Mouse (Mus musculus) E14TG2a.4 (cell line): Measurements from ENCODE around the gene Rerg.

Source experiments
- H3K27me3 ChIP-seq: 2 replicates; pipeline ENCODE4 v1.6.1; 2014; ENCODE audit warnings: low read length, control low read depth; ENCODE audit not compliant: insufficient read depth
- H3K36me3 ChIP-seq: 2 replicates; pipeline ENCODE4 v1.6.1; 2014; ENCODE audit warnings: low read length, control low read depth; ENCODE audit not compliant: insufficient read depth
- H3K4me1 ChIP-seq: replicated peaks from 2 replicates; pipeline ENCODE4 v1.6.1; 2014; ENCODE audit warnings: low read depth, low read length, control low read depth
- H3K4me3 ChIP-seq: replicated peaks from 2 replicates; pipeline ENCODE4 v1.5.1; 2014; ENCODE audit warnings: mild to moderate bottlenecking, low read length
- H3K9me3 ChIP-seq: 2 replicates; pipeline ENCODE4 v1.6.1; 2014; ENCODE audit warnings: low read length, control low read depth
- CTCF ChIP-seq: conservative IDR thresholded peaks from 2 replicates; pipeline ENCODE4 v1.5.1; 2014; ENCODE audit warnings: low read length
- NANOG ChIP-seq: IDR thresholded peaks from 2 replicates; pipeline ENCODE4 v1.6.1; 2014; ENCODE audit warnings: borderline replicate concordance, low read length, mixed read lengths
- POU5F1 ChIP-seq: IDR thresholded peaks from 2 replicates; pipeline ENCODE4 v1.6.1; 2014; ENCODE audit warnings: low read length, borderline replicate concordance

Rerg gene

DNA sequence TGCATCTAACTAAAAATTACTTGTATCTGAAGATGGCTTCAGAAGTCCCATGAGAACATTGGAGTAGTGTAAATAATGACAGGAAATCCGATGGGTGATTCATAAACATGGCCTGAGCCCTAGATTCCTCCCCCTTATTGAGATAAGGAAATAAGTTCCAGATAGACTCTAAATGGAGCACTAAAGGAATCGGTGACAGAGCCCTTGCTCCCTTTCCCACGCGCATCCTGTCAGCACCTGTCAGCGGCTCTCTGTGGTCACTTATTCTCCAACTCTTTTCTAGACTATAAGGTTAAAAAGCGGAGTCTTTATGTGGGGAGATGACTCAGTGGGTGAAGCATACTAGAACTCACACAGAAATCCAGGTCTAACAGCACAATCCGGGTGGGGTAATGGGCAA is 104.8 kb downstream of the Rerg start:
- Histone ChIP-seq H3K36me3 (no peaks in the 10 kb centered on the region), H3K27me3 (no peaks in the 10 kb centered on the region), H3K4me1 (no peaks in the 10 kb centered on the region), H3K4me3 (no peak overlapping the region), H3K9me3 (no peaks in the 10 kb centered on the region)
- TF ChIP-seq POU5F1 (no peak), NANOG (no peak), CTCF (no peak)

DNA sequence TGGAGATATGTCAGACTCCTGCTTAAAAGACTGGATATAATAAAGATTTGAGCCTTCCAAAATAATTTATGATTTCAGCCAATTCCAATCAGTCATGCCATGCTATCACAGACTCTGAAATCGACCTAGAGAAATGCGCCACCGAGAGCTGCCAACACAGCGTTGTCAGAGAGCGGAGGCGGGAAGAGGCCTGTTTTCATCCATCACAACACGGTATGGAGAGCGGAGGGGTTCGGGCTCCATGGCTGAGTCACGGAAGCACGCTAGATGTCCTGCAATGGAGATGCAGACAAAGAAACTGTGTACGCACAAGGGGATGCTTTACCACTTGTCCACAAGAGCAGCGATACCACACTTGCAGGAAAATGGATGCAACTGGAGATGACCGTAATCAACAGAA is 105.5 kb downstream of the Rerg start:
- H3K4me3 ChIP-seq, result no peak overlapping the region
- TF ChIP-seq CTCF (no peak), POU5F1 (no peak), NANOG (no peak)
- H3K36me3 ChIP-seq, result no peaks in the 10 kb centered on the region
- H3K9me3 ChIP-seq, result no peaks in the 10 kb centered on the region
- H3K27me3 ChIP-seq, result no peaks in the 10 kb centered on the region
- no peaks in the 10 kb centered on the region for H3K4me1 ChIP-seq

DNA sequence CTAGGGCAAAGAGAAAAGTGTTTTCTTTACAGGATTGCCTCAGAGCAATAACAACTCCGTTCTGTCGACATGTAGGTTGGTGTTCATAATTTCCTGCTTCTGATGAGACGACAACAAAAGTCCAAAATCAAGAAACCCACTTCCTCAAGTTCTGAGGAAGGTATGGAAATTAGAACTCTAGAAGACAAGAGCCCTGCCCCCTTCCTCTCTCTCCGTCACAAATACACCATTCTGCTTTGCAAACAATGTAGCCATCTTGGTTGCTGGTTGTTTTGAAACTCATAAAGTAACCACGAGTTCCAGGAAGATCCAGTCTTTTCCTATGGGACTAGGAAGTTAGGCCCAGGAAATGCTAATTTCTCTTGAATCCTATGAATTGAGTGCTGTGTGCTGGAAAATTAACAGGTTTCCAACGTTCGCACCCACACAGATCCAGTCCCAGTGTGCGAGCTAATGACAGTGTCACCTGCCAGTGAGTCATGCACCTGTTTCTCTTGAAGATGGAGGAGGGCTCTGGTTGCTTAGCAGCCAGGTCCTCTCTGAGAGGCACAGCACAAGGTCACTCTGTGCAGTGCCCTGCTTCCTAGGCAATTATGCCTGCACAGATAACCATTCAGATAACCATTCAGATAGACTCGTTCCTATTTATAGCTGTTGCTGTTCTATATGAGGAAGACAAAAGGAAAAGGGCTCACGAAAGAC is 106.9 kb downstream of the Rerg start:
- H3K4me1 ChIP-seq, result no peaks in the 10 kb centered on the region
- no peak for TF ChIP-seq POU5F1
- no peak for TF ChIP-seq CTCF
- TF ChIP-seq NANOG, result no peak
- H3K9me3 ChIP-seq, result no peaks in the 10 kb centered on the region
- H3K27me3 ChIP-seq, result no peaks in the 10 kb centered on the region
- no peaks in the 10 kb centered on the region for H3K36me3 ChIP-seq
- no peak overlapping the region for H3K4me3 ChIP-seq

DNA sequence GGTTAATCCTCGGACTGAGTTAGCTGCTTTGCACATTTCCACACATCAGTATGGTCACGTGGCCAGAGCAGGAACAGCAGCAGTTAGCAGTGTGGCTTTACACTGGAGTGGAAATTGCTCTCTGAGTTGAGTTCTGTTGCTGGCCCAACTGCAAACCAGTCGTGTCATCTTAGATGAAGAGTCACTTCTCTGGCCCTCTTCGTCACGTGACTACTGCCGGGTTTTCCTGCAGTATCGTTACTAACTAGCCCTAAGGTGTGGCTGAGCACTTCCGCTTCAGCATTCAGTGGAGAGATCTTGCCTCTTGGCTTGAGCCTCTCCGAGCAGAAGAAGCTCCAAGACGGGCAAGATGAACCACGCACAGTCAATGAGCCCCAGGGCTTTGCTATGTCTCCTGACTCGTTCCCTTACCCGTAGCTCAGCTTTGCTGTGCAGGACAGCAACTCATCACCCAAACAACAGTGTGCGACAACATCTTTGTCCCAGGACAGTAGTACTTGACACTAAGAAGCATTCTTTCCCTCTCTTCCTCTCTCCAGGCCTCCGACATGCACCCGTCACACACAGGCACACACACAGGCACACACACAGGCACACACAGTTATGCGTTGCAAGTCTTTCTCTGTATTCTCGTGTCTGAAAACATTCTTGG is 108.3 kb downstream of the Rerg start:
- Histone ChIP-seq H3K27me3 (no peaks in the 10 kb centered on the region), H3K4me1 (no peaks in the 10 kb centered on the region), H3K9me3 (no peaks in the 10 kb centered on the region), H3K4me3 (no peak overlapping the region), H3K36me3 (no peaks in the 10 kb centered on the region)
- TF ChIP-seq CTCF (no peak), POU5F1 (no peak), NANOG (no peak)

DNA sequence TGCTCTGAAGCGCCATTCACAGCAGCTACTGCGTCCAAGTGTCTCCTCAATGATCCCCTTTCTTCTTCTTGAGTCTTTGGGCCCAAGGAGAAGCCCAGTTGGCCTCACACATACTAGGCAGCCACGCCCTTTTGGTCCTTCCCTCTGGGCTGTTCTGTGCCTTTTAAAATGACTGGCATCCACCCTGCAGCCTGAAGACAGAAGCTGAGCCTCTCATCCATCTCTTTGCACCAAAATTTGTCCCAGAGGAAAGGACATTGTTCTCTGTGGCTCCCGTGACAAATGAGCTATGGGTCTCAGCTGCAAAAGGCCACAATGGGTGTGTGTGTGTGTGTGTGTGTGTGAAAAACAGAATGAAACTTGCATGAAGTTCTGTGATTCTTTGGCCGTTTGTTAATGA is 109.7 kb downstream of the Rerg start:
- peaks cover 10% of the 10 kb centered on the region for H3K27me3 ChIP-seq
- TF ChIP-seq NANOG (no peak), POU5F1 (no peak), CTCF (no peak)
- H3K4me3 ChIP-seq, result no peak overlapping the region
- no peaks in the 10 kb centered on the region for H3K36me3 ChIP-seq
- H3K9me3 ChIP-seq, result no peaks in the 10 kb centered on the region
- no peaks in the 10 kb centered on the region for H3K4me1 ChIP-seq

DNA sequence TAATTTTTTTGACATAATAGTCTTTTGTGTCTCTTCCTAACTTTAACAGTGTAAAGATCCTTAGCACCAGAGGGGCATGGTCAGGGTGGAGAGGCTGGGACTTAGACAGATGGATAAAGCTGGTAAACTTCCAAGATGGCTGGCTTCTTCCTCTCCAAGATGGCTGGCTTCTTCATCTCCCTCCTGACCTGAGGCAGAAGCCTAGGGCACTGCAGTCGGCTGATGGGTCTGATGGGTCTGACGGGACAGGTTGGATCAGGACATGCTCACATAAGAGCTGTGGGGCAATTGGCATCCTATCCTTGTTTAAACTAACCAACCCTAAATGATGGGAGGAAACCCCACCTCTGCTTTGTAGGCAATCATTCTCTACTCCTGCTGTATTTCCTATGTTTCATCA is 112.0 kb downstream of the Rerg start:
- H3K4me1 ChIP-seq, result 0 out of 2 replicates have a peak, but pooled peaks cover 3% of the 10 kb centered on the region
- peaks cover 18% of the 10 kb centered on the region for H3K27me3 ChIP-seq
- no peaks in the 10 kb centered on the region for H3K9me3 ChIP-seq
- H3K36me3 ChIP-seq, result no peaks in the 10 kb centered on the region
- TF ChIP-seq NANOG (no peak), CTCF (no peak), POU5F1 (no peak)
- no peak overlapping the region for H3K4me3 ChIP-seq

DNA sequence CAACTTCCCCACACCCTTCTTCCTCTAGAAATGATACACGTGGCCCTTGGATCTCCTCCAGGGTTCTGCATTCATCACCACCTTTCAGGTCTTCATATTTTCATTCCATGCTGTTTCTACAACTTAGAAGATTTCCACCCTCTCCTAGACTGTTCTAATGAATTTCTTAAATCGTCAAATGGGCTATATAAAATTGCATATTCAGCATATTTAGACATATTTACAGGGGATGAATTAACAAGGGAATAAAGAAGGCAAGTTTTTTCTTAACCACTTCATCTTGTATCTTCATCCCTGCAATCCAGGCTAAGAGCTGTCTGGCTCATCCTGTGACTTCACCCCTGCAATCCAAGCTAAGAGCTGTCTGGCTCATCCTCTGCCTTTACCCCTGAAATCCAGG is 116.2 kb downstream of the Rerg start:
- H3K27me3 ChIP-seq, result peaks cover 18% of the 10 kb centered on the region
- H3K4me3 ChIP-seq, result no peak overlapping the region
- H3K9me3 ChIP-seq, result peaks cover 7% of the 10 kb centered on the region; the same call in 1 of the 2 replicates
- H3K36me3 ChIP-seq, result no peaks in the 10 kb centered on the region
- TF ChIP-seq CTCF, result no peak
- TF ChIP-seq POU5F1, result no peak
- TF ChIP-seq NANOG, result no peak
- 0 out of 2 replicates have a peak, but pooled peaks cover 3% of the 10 kb centered on the region for H3K4me1 ChIP-seq

DNA sequence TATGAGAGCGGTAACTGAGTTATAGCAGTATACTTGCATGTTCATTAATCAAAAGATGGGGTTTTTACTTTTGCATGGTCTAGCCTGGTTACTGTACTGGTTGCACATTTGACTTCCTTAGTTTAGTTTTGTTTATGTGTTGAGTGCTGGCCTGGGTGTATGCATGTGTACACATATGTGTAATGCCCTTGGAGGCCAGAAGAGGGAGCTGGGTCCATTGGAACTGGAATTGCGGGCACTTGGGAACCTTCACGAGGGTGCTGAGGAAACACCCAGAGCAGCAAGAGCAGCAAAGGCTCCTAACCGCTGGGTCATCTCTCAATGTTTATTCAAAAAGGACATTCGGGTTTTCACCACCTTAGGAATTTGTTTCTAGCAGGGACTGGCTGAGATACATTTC is 116.8 kb downstream of the Rerg start:
- peaks cover 7% of the 10 kb centered on the region; the same call in 1 of the 2 replicates for H3K9me3 ChIP-seq
- peaks cover 18% of the 10 kb centered on the region for H3K27me3 ChIP-seq
- H3K36me3 ChIP-seq, result no peaks in the 10 kb centered on the region
- TF ChIP-seq NANOG (no peak), CTCF (peak; percentile 43), POU5F1 (no peak)
- H3K4me1 ChIP-seq, result 0 out of 2 replicates have a peak, but pooled peaks cover 3% of the 10 kb centered on the region
- H3K4me3 ChIP-seq, result no peak overlapping the region

DNA sequence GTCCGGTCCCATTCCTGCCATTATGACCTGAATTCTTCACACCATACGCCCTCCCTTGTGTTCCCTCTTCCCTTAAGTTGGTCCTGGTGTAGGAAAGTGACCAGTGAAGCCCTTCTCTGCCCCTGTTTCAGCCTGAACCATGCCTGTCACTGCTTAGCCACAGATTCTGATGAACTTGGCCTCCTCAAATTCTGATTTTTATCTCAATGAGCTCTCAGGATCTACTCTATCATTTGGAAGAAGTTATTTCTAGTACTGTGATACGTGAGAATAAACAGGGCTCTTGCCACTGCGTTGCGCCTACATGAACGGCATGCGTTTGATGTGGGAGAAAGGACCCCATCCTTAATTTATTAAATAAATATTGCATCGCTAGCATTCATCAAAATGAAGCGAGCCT is 117.3 kb downstream of the Rerg start:
- 0 out of 2 replicates have a peak, but pooled peaks cover 3% of the 10 kb centered on the region for H3K4me1 ChIP-seq
- H3K36me3 ChIP-seq, result no peaks in the 10 kb centered on the region
- no peak for TF ChIP-seq CTCF
- TF ChIP-seq NANOG, result no peak
- TF ChIP-seq POU5F1, result no peak
- peaks cover 18% of the 10 kb centered on the region for H3K27me3 ChIP-seq
- H3K4me3 ChIP-seq, result no peak overlapping the region
- H3K9me3 ChIP-seq, result peaks cover 7% of the 10 kb centered on the region; the same call in 1 of the 2 replicates
